Mouse (Mus musculus) hindbrain, embryonic 15.5 days (tissue): ENCODE measurements at regions not wholly inside any gene's neighbourhood (a gene's known extent, or its start where the extent isn't known, plus 50 kb on each side); places are given as distances from the start of the nearest gene placed in this dataset.

ENCODE experiments used
- ATAC-seq: fragments of 200-750 bp; cut with Nextera tagmentation; 2 replicates; pipeline ENCODE4 v1.8.0; 2017; ENCODE audit warnings: low read depth, moderate number of reproducible peaks, moderate TSS enrichment; ENCODE audit not compliant: low FRiP score
- H3K27ac ChIP-seq: fragments of 300-500 bp; sonication (generic); replicated peaks from 2 replicates; pipeline ENCODE4 v1.5.1; 2015; ENCODE audit warnings: mild to moderate bottlenecking, inconsistent platforms
- H3K27me3 ChIP-seq: fragments of 300-500 bp; sonication (generic); 2 replicates; pipeline ENCODE4 v1.6.1; 2015; ENCODE audit warnings: control low read depth, inconsistent platforms
- H3K36me3 ChIP-seq: fragments of 300-500 bp; sonication (generic); 2 replicates; pipeline ENCODE4 v1.6.1; 2015; ENCODE audit warnings: control low read depth, inconsistent platforms
- H3K4me1 ChIP-seq: fragments of 300-500 bp; sonication (generic); replicated peaks from 2 replicates; pipeline ENCODE4 v1.6.1; 2015; ENCODE audit warnings: control low read depth, inconsistent platforms
- H3K4me2 ChIP-seq: fragments of 300-500 bp; sonication (generic); 2 replicates; pipeline ENCODE4 v1.6.1; 2015; ENCODE audit warnings: moderate library complexity, mild to moderate bottlenecking, inconsistent platforms
- H3K4me3 ChIP-seq: fragments of 300-500 bp; sonication (generic); 2 replicates; pipeline ENCODE4 v1.5.1; 2015; ENCODE audit warnings: mild to moderate bottlenecking, inconsistent platforms
- H3K9ac ChIP-seq: fragments of 300-500 bp; sonication (generic); 2 replicates; pipeline ENCODE4 v1.6.1; 2015; ENCODE audit warnings: inconsistent platforms
- H3K9me3 ChIP-seq: fragments of 300-500 bp; sonication (generic); 2 replicates; pipeline ENCODE4 v1.6.1; 2016; ENCODE audit warnings: control low read depth, inconsistent platforms
- WGBS: fragments of 180-500 bp; shearing (Covaris S2); methylation state at CpG from one replicate; pipeline ENCODE4 v1.1.7; 2015; 5-methylcytosine and 5-hydroxymethylcytosine counted together

DNA sequence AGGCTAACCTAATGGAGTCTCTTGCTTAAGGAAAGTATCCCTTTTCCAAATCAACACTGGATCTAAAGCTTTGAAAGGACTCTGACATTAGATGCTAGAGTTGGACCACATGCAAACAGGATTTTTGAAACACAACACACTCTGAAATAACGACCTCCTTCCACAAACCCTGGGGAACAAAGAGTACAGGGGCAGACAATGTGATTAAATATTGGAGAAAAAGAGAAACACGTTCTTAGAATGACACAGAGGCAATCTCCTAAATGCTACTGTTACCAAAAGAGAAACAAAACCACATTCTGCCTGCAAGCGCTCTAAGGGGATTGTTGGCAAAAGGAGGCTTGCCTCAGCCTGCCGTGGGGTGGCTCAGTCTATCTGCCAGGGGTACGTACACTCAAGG lies 1422.0 kb downstream of the Gsdmc2 start:
- H3K9ac ChIP-seq, result no peak overlapping the region
- no peaks in the 10 kb centered on the region for H3K9me3 ChIP-seq
- H3K4me1 ChIP-seq, result no peaks in the 10 kb centered on the region
- no peak overlapping the region for H3K27ac ChIP-seq
- no peak overlapping the region for H3K4me3 ChIP-seq
- no peak for ATAC-seq
- no peaks in the 10 kb centered on the region for H3K27me3 ChIP-seq
- no peaks in the 10 kb centered on the region for H3K36me3 ChIP-seq
- WGBS, result 82% methylated on average over 5 of the region's 5 CpGs
- no peak overlapping the region for H3K4me2 ChIP-seq

DNA sequence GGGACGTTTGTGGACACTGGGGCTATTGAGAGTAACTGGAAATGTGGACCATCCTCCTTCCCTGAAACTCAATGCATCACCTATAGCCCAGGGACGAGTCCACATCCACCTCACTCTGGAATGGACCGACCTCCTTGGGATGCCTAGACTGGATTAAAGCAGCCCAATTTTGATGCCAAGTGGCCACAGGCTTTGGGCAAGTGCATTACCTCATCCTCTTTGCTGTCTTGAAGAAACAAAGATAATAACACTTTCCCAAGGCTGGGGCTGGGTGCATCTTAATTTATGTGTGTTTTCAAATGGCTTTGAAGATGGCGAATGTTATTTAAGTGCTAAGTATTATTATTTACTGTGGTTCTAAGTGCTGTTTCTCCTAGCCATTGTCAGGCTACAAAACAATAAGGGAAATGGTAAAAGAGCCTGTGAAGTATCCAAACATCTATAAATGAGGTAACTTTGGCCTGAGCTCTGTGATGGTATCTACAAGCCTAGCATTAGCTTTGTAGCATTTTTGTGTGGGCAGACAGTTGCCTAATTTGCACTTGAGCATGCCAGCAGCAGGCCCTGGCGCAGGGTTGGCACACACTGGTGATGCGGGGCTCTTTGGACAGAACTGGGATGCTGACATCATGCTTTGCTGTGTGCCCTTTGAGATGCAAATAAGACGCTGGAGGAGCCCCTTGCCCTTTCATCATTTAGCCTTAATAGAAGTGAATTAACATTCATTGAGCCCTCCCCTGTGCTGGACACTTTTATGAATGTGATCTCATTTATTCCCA lies 1423.7 kb downstream of the Gsdmc2 start:
- 76% methylated on average over 7 of the region's 7 CpGs for WGBS
- H3K4me1 ChIP-seq, result no peaks in the 10 kb centered on the region
- H3K4me2 ChIP-seq, result no peak overlapping the region
- no peaks in the 10 kb centered on the region for H3K9me3 ChIP-seq
- H3K27me3 ChIP-seq, result no peaks in the 10 kb centered on the region
- no peak overlapping the region for H3K4me3 ChIP-seq
- no peak overlapping the region for H3K27ac ChIP-seq
- no peak overlapping the region for H3K9ac ChIP-seq
- ATAC-seq, result peak; percentile 54; the same call in 1 of the 2 replicates
- no peaks in the 10 kb centered on the region for H3K36me3 ChIP-seq

DNA sequence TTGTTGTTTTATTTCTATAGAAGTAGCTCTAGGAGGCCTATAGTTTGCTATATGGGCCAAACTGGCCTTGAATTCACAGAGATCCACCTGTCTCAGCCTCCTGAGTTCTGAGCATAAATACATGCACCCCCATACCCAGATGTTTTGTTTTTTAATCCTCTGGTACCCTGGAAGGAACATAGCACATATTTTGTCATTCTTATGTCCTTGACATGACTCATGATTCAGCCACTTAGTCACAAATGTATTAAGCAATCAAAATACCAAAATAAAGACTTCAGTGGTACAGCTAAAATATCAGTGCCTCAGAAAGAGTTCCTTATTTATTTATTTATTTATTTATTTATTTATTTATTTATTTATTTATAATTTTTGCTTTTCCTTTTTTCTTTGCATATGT lies 1428.3 kb downstream of the Gsdmc2 start:
- no peaks in the 10 kb centered on the region for H3K27me3 ChIP-seq
- no peaks in the 10 kb centered on the region for H3K9me3 ChIP-seq

DNA sequence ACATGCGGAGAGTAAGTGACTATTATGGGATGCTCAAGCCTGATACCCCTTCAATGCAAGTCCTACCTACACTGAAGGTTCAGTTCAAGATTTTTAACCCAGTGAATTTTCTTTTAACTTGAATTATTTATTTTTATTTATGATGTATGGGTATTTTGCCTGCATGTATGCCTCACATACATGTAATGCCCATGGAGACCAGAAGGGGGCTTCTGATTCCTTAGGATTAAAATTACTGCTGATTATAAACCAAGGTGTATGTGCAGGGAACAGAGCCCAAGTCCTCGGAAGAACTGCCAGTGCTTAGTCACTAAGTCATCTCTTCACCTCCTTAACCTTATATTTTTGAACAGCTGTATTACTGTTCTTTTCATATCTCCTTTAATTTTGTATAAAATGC lies 1431.3 kb downstream of the Gsdmc2 start:
- H3K9me3 ChIP-seq, result no peaks in the 10 kb centered on the region
- H3K4me1 ChIP-seq, result no peaks in the 10 kb centered on the region
- no peak overlapping the region for H3K4me3 ChIP-seq
- H3K27me3 ChIP-seq, result no peaks in the 10 kb centered on the region
- WGBS, result 97% methylated on average over 2 of the region's 2 CpGs
- H3K4me2 ChIP-seq, result no peak overlapping the region
- ATAC-seq, result no peak
- no peak overlapping the region for H3K9ac ChIP-seq
- H3K36me3 ChIP-seq, result no peaks in the 10 kb centered on the region
- H3K27ac ChIP-seq, result no peak overlapping the region

More for the DNA sequence above, 1428.3 kb downstream of the Gsdmc2 start:
- no peak for ATAC-seq
- Histone ChIP-seq H3K9ac (no peak overlapping the region), H3K4me3 (no peak overlapping the region), H3K27ac (no peak overlapping the region), H3K4me1 (no peaks in the 10 kb centered on the region), H3K4me2 (no peak overlapping the region), H3K36me3 (no peaks in the 10 kb centered on the region)

DNA sequence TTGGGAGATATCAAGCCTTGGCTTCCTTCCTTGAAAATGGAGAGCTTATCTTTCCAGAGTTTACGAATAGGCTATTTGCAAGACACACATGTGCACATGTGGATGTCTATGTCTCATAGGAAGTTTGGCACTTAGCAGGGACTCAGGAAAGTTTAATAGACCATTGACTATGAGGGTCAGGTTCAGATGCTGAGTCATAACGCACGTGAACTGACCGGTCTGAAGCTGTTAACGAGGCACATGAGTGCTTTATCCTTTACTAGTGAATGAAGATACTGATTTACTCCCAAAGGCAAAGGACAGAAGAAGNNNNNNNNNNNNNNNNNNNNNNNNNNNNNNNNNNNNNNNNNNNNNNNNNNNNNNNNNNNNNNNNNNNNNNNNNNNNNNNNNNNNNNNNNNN lies 1442.8 kb downstream of the Gsdmc2 start:
- Histone ChIP-seq H3K9me3 (no peaks in the 10 kb centered on the region), H3K4me3 (no peak overlapping the region), H3K36me3 (no peaks in the 10 kb centered on the region), H3K4me2 (no peak overlapping the region), H3K27me3 (no peaks in the 10 kb centered on the region), H3K27ac (no peak overlapping the region), H3K9ac (no peak overlapping the region), H3K4me1 (no peaks in the 10 kb centered on the region)
- WGBS, result 95% methylated on average over 5 of the region's 5 CpGs
- no peak for ATAC-seq

DNA sequence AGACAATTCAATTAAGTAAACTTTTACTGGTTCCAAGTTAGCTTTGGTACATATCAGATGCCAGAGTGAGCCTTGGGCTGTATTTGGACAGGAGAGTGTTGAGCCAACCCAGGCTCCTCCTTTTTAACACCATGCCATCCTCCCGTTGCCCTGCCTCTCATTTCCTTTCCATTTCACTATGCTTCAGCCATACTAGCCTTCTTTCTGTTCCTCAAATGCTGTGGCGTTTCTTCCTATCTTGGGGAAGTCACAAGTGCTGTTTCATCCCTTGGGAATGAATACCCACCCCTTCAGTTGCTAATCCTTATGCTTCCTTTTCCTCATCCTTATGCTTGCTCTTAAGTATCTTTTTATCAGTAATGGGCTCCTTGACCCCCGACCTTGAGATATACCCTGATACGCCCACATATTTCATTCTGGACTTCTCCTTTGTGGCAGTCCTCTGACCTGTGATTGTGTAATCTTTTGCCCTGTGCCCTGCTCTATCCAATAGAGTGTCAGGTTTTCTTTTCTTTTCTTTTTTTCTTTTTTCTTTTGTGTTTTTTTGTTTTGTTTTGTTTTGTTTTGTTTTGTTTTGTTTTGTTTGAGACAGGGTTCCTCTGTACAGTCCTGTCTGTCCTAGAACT lies 1443.9 kb downstream of the Gsdmc2 start:
- H3K4me3 ChIP-seq, result no peak overlapping the region
- no peak overlapping the region for H3K27ac ChIP-seq
- no peak overlapping the region for H3K9ac ChIP-seq
- no peaks in the 10 kb centered on the region for H3K4me1 ChIP-seq
- no peaks in the 10 kb centered on the region for H3K27me3 ChIP-seq
- ATAC-seq, result no peak
- H3K36me3 ChIP-seq, result no peaks in the 10 kb centered on the region
- WGBS, result 78% methylated on average over 4 of the region's 4 CpGs
- no peaks in the 10 kb centered on the region for H3K9me3 ChIP-seq
- H3K4me2 ChIP-seq, result no peak overlapping the region

DNA sequence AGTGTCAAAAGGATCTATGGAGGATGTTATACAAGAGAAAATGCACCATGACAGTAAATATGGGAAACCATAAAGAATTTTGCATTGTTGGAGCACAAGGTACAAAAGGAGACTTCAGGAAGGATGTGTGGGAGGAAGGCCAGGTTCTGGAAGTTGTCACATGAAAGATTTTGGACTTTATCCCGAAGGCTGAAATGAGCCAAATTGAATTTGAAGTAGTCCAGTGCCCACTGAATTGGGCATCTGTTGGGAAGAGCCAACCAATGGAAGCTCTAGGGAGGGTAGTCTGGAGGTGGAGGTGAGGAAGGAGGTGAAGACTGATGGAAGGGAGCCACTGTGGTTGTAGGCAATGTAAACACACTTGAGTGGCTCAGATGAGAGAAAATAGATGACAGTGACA lies 1445.6 kb downstream of the Gsdmc2 start:
- Histone ChIP-seq H3K9ac (no peak overlapping the region), H3K9me3 (no peaks in the 10 kb centered on the region), H3K27ac (no peak overlapping the region), H3K4me2 (no peak overlapping the region), H3K27me3 (no peaks in the 10 kb centered on the region), H3K4me3 (no peak overlapping the region), H3K36me3 (no peaks in the 10 kb centered on the region), H3K4me1 (no peaks in the 10 kb centered on the region)
- ATAC-seq, result no peak
- 83% methylated on average over 1 of the region's 1 CpGs for WGBS

DNA sequence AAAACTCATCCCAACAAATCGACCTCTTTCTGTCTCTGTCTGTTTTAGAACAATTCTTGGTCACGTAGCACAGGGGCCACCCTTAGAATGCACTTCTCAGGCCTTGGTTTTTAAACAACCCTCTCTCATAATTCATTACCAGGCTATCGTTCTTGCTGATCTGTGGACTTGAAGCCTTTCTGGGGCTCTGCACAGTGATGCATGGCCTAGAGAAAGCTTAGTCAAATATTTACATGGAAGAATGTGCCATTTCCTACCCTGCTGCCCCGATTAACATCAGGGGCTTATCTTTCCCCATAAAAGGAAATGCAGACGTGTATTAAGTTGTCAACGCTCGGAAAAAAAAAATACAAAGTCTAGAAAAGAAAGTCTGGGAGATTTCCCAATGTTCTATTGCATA lies 1448.0 kb downstream of the Gsdmc2 start:
- WGBS, result 80% methylated on average over 7 of the region's 7 CpGs
- H3K4me1 ChIP-seq, result no peaks in the 10 kb centered on the region
- no peak overlapping the region for H3K4me3 ChIP-seq
- H3K27ac ChIP-seq, result no peak overlapping the region
- no peaks in the 10 kb centered on the region for H3K27me3 ChIP-seq
- H3K36me3 ChIP-seq, result no peaks in the 10 kb centered on the region
- no peak for ATAC-seq
- H3K9ac ChIP-seq, result no peak overlapping the region
- H3K4me2 ChIP-seq, result no peak overlapping the region
- H3K9me3 ChIP-seq, result no peaks in the 10 kb centered on the region

DNA sequence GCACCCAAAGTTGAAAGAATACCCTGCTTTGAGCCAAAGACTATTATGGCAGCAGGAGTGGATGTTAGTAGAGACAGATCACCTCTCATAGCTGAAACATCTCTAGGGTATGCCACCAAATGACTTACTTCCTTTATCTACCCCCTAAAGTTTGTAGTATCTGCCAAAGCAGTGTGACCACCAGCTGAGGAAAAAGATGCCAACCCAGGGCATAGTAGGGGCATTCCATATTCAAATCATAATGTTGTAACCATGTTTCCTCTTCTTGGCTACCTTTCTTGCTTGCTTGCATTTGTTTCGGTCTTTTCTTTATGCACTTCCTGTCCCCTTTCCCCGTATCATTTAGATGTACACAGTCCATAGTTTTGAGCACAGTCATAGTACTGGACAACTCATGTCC lies 1449.6 kb downstream of the Gsdmc2 start:
- Histone ChIP-seq H3K4me3 (no peak overlapping the region), H3K27me3 (no peaks in the 10 kb centered on the region), H3K4me1 (no peaks in the 10 kb centered on the region), H3K9me3 (no peaks in the 10 kb centered on the region), H3K4me2 (no peak overlapping the region), H3K9ac (no peak overlapping the region), H3K27ac (no peak overlapping the region), H3K36me3 (no peaks in the 10 kb centered on the region)
- ATAC-seq, result no peak
- WGBS, result 94% methylated on average over 2 of the region's 2 CpGs

DNA sequence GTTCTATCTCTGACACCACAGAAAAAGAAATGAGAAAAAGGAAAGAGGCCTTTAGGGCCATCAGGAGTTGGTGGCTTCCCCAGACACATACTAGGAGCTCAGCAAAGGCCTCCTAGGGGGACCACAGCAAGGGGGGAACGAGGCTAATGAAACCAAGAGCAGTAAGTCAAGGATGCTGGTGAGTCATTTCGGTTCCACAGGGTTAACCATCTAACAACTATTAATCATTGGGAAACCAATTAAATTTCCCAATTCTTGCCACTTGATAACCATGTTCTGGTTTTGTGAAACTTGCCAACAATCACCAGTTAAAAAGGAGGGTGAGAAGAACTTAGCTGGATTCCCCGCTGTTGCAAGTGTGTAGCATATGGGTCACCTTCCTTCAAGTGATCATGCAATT lies 1451.6 kb downstream of the Gsdmc2 start:
- Histone ChIP-seq H3K4me2 (no peak overlapping the region), H3K27ac (no peak overlapping the region), H3K4me3 (no peak overlapping the region), H3K27me3 (no peaks in the 10 kb centered on the region), H3K4me1 (no peaks in the 10 kb centered on the region), H3K36me3 (no peaks in the 10 kb centered on the region), H3K9me3 (no peaks in the 10 kb centered on the region), H3K9ac (no peak overlapping the region)
- no peak for ATAC-seq
- WGBS, result 88% methylated on average over 3 of the region's 3 CpGs

DNA sequence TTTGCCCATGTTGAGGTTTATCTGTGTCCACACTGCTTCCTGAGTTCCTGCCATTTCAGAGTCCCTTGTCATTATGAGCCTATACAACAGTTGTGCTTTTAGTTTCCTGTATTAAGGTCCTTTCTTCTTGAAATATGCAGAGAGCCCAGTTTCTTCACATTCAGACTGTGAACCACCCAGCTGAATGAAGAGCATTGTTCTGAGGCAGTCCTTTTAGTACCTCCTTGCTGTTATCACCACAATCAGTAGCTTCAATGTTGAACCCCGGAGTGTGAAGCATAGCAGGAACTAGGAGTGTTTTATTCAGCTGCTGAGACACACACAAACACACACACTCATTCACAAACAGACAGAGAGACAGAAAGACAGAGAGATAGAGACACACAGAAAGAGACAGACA lies 1452.1 kb downstream of the Gsdmc2 start:
- no peak overlapping the region for H3K4me3 ChIP-seq
- H3K27me3 ChIP-seq, result no peaks in the 10 kb centered on the region
- 53% methylated on average over 1 of the region's 1 CpGs for WGBS
- no peaks in the 10 kb centered on the region for H3K9me3 ChIP-seq
- no peak overlapping the region for H3K27ac ChIP-seq
- H3K4me1 ChIP-seq, result no peaks in the 10 kb centered on the region
- no peak for ATAC-seq
- no peak overlapping the region for H3K4me2 ChIP-seq
- no peaks in the 10 kb centered on the region for H3K36me3 ChIP-seq
- H3K9ac ChIP-seq, result no peak overlapping the region

DNA sequence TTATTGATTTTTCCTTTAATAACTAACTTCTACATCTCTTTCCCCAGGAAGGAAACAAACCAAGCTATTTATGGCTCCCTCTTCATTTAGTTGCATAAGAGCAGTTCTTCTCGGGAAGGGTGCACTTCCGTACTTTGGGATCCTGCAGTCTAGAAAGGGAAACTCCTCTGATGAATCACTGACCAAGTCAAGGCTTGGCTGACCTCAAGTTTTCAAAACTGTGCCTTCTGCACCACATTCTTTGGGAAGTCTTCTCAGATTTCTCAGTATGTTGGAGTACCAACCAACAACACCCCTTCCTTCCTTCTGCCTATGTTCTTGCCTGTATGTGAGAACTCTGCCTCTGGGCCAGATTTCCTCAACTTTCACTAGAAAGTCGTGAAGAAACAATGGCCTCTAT lies 1452.6 kb downstream of the Gsdmc2 start:
- H3K9ac ChIP-seq, result no peak overlapping the region
- no peaks in the 10 kb centered on the region for H3K27me3 ChIP-seq
- H3K4me3 ChIP-seq, result no peak overlapping the region
- WGBS, result 75% methylated on average over 3 of the region's 3 CpGs
- H3K9me3 ChIP-seq, result no peaks in the 10 kb centered on the region
- H3K4me2 ChIP-seq, result no peak overlapping the region
- no peaks in the 10 kb centered on the region for H3K4me1 ChIP-seq
- no peak overlapping the region for H3K27ac ChIP-seq
- H3K36me3 ChIP-seq, result no peaks in the 10 kb centered on the region
- no peak for ATAC-seq
